19 mouse cellular contexts compared by ENCODE assay signal in the genomic region with DNA sequence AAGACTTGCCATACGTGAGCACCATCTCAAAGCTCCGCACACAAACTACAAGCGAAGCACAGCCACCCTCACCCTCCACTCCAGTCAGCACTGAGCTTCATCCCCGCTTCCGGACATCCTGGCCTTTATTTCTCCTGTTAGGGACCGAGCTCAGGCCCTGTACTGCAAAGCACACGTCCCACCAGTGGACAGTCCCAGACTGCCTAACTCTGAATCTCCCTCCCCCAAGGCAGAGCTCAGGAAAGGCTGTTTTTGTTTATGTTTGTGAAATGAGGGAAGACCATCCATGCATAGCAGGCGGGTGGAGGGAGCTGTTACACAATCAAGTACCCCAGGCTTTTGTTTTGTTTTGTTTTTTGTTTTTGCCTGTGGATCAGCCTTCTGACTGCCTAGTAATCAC. TPM values are rescaled to one million over a fixed set of nuclear protein-coding genes. Genes with fewer than 3 reads are reported as not detected.
DNase-seq lines count a peak whose midpoint lies in the region; ATAC-seq lines count a peak whose summit lies in the region.
"Had no signal": no experiment of that assay in that cellular context is flagged by ENCODE, and none has a peak within 500 bp of the region (broad histone marks: within the 10 kb centered on the region; RNA-seq: fewer than 3 reads in every experiment).

No protein-coding gene starts in this region.

- H3K36me3 ChIP-seq in heart, embryonic 13.5 days = no peaks in the 10 kb centered on the region
- no peaks in the 10 kb centered on the region for H3K36me3 ChIP-seq in kidney, embryonic 16.5 days (ENCODE audit: insufficient read depth, low read length)
- H3K36me3 ChIP-seq in forebrain, embryonic 13.5 days (ENCODE audit: poor library complexity, severe bottlenecking) = no peaks in the 10 kb centered on the region
- H3K36me3 ChIP-seq: hindbrain, embryonic 10.5 days; intestine, embryonic 15.5 days; limb, embryonic 15.5 days; midbrain, embryonic 15.5 days; neural tube, embryonic 13.5 days had no signal

- 73% methylated on average over 8 of the region's 8 CpGs for WGBS in heart, embryonic 13.5 days
- 80% methylated on average over 8 of the region's 8 CpGs for WGBS in kidney, embryonic 16.5 days
- 77% methylated on average over 8 of the region's 8 CpGs for WGBS in forebrain, embryonic 13.5 days

- H3K27me3 ChIP-seq in heart, embryonic 13.5 days (replicated peaks) = no peaks in the 10 kb centered on the region
- no peaks in the 10 kb centered on the region for H3K27me3 ChIP-seq in kidney, embryonic 16.5 days (ENCODE audit: insufficient read depth, low read length)
- H3K27me3 ChIP-seq in forebrain, embryonic 13.5 days = peaks cover 9% of the 10 kb centered on the region; the same call in 1 of the 2 replicates
- H3K27me3 ChIP-seq: intestine, embryonic 15.5 days; limb, embryonic 15.5 days; midbrain, embryonic 15.5 days; neural tube, embryonic 13.5 days had no signal

- no peak overlapping the region for H3K4me2 ChIP-seq in heart, embryonic 13.5 days
- H3K4me2 ChIP-seq in kidney, embryonic 16.5 days (replicated peaks; ENCODE audit: low read depth, low read length) = no peak overlapping the region
- H3K4me2 ChIP-seq in forebrain, embryonic 13.5 days = no peak overlapping the region
- H3K4me2 ChIP-seq: intestine, embryonic 15.5 days; limb, embryonic 15.5 days; midbrain, embryonic 15.5 days; neural tube, embryonic 13.5 days had no signal

- 0 out of 2 replicates have a peak overlapping the region, but pooled peaks have one; percentile 21 for H3K9ac ChIP-seq in heart, embryonic 13.5 days
- H3K9ac ChIP-seq in kidney, embryonic 16.5 days (replicated peaks; ENCODE audit: low read length) = no peak overlapping the region
- H3K9ac ChIP-seq in forebrain, embryonic 13.5 days = no peak overlapping the region
- H3K9ac ChIP-seq: intestine, embryonic 15.5 days; limb, embryonic 15.5 days; liver, embryonic 14.5 days; midbrain, embryonic 15.5 days; neural tube, embryonic 13.5 days had no signal

- H3K27ac ChIP-seq in heart, embryonic 13.5 days (replicated peaks) = 0 out of 2 replicates have a peak overlapping the region, but pooled peaks have one; percentile 28
- H3K27ac ChIP-seq in kidney, embryonic 16.5 days (ENCODE audit: low read length) = no peak overlapping the region
- H3K27ac ChIP-seq in forebrain, embryonic 13.5 days = no peak overlapping the region
- H3K27ac ChIP-seq: hindbrain, embryonic 10.5 days; intestine, embryonic 15.5 days; kidney, postnatal 0 days; left cerebral cortex, adult 2 months; limb, embryonic 15.5 days; liver, embryonic 14.5 days; midbrain, embryonic 15.5 days; neural tube, embryonic 13.5 days had no signal

- intact Hi-C loops in heart, postnatal 36 days (cut with DNase I) = no loop called here

- ATAC-seq in heart, embryonic 13.5 days (ENCODE audit: extremely low read depth, insufficient number of reproducible peaks, low FRiP score, low TSS enrichment) = no peak
- ATAC-seq in kidney, embryonic 16.5 days (ENCODE audit: low FRiP score, low TSS enrichment) = peak; percentile 19; the same call in 1 of the 2 replicates
- no peak for ATAC-seq in forebrain, embryonic 13.5 days
- ATAC-seq: hindbrain, embryonic 16.5 days; intestine, embryonic 15.5 days; midbrain, embryonic 15.5 days had no signal

- DNase-seq in heart, postnatal 36 days = no peak
- DNase-seq in kidney, adult 8-10 months = no peak
- DNase-seq in thymus, postnatal 25 days = peak; percentile 19
- no peak for DNase-seq in thymus, postnatal 36 days
- DNase-seq: cerebellum, adult 11 months; cerebellum, adult 9-11 months; lung, postnatal 14 days had no signal

- no peak overlapping the region for H3K4me3 ChIP-seq in heart, embryonic 13.5 days
- H3K4me3 ChIP-seq in kidney, embryonic 16.5 days (ENCODE audit: low read length) = no peak overlapping the region
- H3K4me3 ChIP-seq in forebrain, embryonic 13.5 days = no peak overlapping the region
- H3K4me3 ChIP-seq: hindbrain, embryonic 10.5 days; intestine, embryonic 15.5 days; left cerebral cortex, adult 2 months; limb, embryonic 15.5 days; midbrain, embryonic 15.5 days; neural tube, embryonic 13.5 days had no signal

- no peaks in the 10 kb centered on the region for H3K9me3 ChIP-seq in heart, embryonic 13.5 days
- H3K9me3 ChIP-seq in kidney, embryonic 16.5 days (ENCODE audit: low read length) = no peaks in the 10 kb centered on the region
- no peaks in the 10 kb centered on the region for H3K9me3 ChIP-seq in forebrain, embryonic 13.5 days (replicated peaks)
- H3K9me3 ChIP-seq: hindbrain, embryonic 10.5 days; intestine, embryonic 15.5 days; limb, embryonic 15.5 days; midbrain, embryonic 15.5 days; neural tube, embryonic 13.5 days had no signal

- H3K4me1 ChIP-seq in heart, embryonic 13.5 days = peaks cover 66% of the 10 kb centered on the region
- peaks cover 50% of the 10 kb centered on the region for H3K4me1 ChIP-seq in kidney, embryonic 16.5 days (ENCODE audit: insufficient read depth, low read length)
- H3K4me1 ChIP-seq in forebrain, embryonic 13.5 days = peaks cover 42% of the 10 kb centered on the region

RNA-seq across cellular contexts. Expression of gene Kremen1, which starts 8.6 kb away (rescaled TPM):
- 29.0 and 29.2 TPM in 2 replicates for polyA plus RNA-seq in heart, embryonic 13.5 days (2015; fragmentation: Nextera tagmentation; extraction: Ambion mirVana)
- total RNA-seq in heart, postnatal 36 days (2021) = 10 to 100 TPM; 80.7 to 81.9 TPM
- polyA plus RNA-seq in kidney, embryonic 16.5 days (2015; fragmentation: Nextera tagmentation; extraction: Ambion mirVana) = 25.9 and 27.5 TPM in 2 replicates
- polyA plus RNA-seq in forebrain, embryonic 13.5 days (2015; fragmentation: Nextera tagmentation; extraction: Ambion mirVana) = 6.6 and 7.2 TPM in 2 replicates
